Mouse (Mus musculus): ENCODE results near the gene Cyb5d1. TPM values are rescaled to one million over a fixed set of nuclear protein-coding genes. Genes with fewer than 3 reads are reported as not detected.

Gene Cyb5d1
- total and polyA plus RNA-seq, 3 experiments = 19.9 to 32.1 (median 27.9) TPM

DNA sequence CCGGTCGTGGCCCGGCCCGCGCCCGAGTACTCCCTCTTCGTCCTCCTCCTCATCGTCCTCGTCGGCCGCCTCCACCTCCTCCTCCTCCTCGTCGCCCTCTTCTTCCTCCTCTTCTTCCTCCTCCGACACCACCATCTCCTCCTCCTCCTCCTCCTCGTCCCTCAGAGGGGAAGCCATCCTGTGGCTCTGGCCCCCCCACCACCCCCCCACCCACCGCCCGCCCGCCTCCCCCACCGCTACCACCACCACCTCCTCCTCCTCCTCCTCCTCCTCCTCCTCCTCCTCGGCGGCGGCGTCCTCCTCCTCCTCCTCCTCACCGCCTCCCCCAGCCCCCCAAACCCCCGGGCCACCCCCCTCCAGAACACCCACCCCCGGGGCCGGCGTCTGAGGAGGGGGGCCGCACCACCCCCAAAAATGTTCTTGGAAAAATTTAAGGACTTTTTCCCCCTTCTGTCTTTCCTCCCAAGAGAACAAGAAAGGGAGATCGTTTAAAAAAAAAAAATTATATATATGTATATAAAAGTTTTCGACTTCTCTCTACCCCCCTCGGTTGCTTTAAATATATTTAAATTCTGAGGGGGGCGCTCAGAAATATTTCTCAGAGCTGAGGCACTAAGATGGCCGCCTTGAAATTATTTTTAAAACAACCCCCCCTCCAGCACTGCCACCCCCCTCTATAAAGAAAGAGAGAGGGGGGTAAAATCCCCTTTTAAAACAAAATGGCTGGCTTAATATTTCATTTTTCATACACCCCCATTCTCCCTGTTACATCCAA lies 26.0 kb downstream of the Cyb5d1 start, which contains the start of gene Chd3:
Chd3 (minus strand) TSS at position 192 of the 775 bp plus-strand sequence.
- Histone ChIP-seq H3K4me1 (ENCODE audit: control insufficient read depth, insufficient read depth, low read length) (peaks cover 17% of the 10 kb centered on the region), H3K27me3 (ENCODE audit: control insufficient read depth, insufficient read depth, low read length) (no peaks in the 10 kb centered on the region), H3K27ac (peak within 1 kb of the TSS; percentile 85), H3K4me3 (peak within 1 kb of the TSS; percentile 84), H3K9ac (ENCODE audit: low read depth, low read length) (peak within 1 kb of the TSS; percentile 95), H3K79me2 (replicated peaks; ENCODE audit: control insufficient read depth, insufficient read depth, low read length) (no peaks in the 10 kb centered on the region), H3K36me3 (ENCODE audit: control insufficient read depth, insufficient read depth, low read length) (no peaks in the 10 kb centered on the region)
- no peak for TF ChIP-seq CTCF (IDR thresholded peaks at IDR 0.05)
- TF ChIP-seq EP300 (IDR thresholded peaks at IDR 0.05; ENCODE audit: insufficient read depth, low read depth, low read length) = no peak
- no peak for TF ChIP-seq POLR2A (IDR thresholded peaks at IDR 0.05; ENCODE audit: insufficient read depth, low read depth, low read length)
- DNase-seq = no peak
- intact Hi-C loops (cut with DNase I) = no loop called here
- WGBS = 4% methylated on average over 19 of the region's 34 CpGs

DNA sequence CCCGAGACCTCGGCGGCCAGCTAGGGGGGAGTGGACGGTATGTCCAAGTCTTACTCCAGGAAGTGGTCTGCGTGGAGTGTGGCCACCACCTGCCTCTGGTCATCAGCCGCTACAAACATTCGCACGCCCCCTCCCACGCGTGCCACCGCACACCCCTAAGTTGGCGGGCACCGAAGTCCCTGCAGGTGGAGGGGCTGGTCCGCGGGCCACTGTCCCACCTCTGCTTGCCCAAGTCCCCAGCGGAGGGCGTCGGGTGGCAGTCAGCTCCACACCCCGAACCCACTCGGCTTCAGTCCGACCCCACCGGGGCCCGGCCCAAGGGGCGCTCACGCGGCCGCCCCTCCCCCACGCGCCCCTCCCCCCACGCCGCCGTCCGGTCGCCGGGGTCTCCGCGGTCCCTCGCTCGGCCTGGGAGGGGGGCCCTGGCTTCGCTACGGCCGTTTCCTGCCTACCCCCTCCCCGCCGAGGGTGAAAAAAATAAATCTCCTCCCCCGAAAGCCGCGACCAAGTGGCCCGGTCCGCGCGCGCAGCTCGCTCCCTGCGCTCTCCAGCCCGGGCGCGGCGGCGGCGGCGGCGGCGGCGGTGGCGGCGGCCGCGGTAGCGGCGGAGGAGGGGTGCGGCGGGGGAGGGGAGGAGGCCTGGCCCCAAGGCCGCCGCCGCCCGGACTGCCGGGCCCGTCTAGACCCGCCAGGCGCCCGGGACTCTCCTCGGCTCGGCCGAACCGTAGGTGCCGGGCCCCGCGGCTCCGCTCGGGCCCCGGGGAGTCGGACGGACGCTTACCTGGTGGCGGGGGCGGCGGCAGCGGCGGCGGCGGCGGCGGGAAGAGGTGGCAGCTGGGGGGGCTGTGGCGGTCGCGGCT lies 26.8 kb downstream of the Cyb5d1 start:
- WGBS = under 1% methylated on average over 77 of the region's 106 CpGs
- intact Hi-C loops (cut with DNase I) = no loop called here
- H3K4me3 ChIP-seq = peak overlapping the region; percentile 84

DNA sequence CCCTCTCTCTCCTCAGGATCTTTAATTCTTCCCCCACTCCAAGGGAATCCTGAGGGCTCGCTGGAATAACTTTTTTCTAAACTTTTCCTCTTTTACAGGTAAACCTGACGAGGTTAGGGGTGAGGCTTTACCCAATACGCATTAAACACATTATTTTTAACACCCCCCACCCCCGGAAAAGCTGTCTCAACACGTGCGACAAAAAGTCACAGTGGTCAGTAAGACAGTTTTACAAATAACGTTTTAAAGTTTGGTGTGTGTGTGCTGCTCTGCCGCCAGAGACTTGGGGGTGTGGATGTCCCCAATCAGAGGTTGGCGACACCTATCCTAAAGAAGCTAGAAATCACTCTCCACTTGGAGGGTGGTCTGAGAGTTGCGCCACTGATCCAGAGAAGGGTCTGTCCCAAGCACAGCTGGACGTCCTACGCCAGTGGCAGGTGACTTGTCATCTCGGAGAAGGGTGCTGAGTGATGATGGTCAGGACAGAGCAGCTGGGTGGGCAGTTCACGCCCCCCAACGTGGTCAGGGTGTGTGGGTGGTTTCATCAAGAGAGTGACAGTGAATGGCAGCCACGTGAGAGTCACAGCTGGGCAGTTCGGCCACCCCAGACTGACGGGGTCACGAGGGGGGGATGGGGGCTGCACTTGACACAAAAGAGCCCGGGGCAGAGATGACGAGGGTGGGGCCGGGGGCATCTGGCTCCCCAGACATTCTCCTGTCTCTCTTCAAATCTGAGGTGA lies 27.6 kb downstream of the Cyb5d1 start:
- peak; percentile 57 to 66 for DNase-seq
- Histone ChIP-seq H3K27me3 (ENCODE audit: control insufficient read depth, insufficient read depth, low read length) (no peaks in the 10 kb centered on the region), H3K27ac (peak overlapping the region; percentile 91), H3K79me2 (replicated peaks; ENCODE audit: control insufficient read depth, insufficient read depth, low read length) (no peaks in the 10 kb centered on the region), H3K9ac (ENCODE audit: low read depth, low read length) (peak overlapping the region; percentile 95), H3K36me3 (ENCODE audit: control insufficient read depth, insufficient read depth, low read length) (no peaks in the 10 kb centered on the region), H3K4me1 (ENCODE audit: control insufficient read depth, insufficient read depth, low read length) (peaks cover 21% of the 10 kb centered on the region), H3K4me3 (peak overlapping the region; percentile 84)
- intact Hi-C loops (cut with DNase I) = loop anchor here (2.0 kb wide), 1 partner anchor 27 kb away; the partner anchor contains the start of gene Rnf227
- TF ChIP-seq POLR2A (IDR thresholded peaks at IDR 0.05; ENCODE audit: insufficient read depth, low read depth, low read length) (no peak), EP300 (IDR thresholded peaks at IDR 0.05; ENCODE audit: insufficient read depth, low read depth, low read length) (no peak), CTCF (IDR thresholded peaks at IDR 0.05) (no peak)
- 3% methylated on average over 22 of the region's 22 CpGs for WGBS

More for the DNA sequence above, 26.8 kb downstream of the Cyb5d1 start:
- TF ChIP-seq POLR2A (IDR thresholded peaks at IDR 0.05; ENCODE audit: insufficient read depth, low read depth, low read length) (no peak), CTCF (IDR thresholded peaks at IDR 0.05) (no peak), EP300 (IDR thresholded peaks at IDR 0.05; ENCODE audit: insufficient read depth, low read depth, low read length) (no peak)
- no peaks in the 10 kb centered on the region for H3K79me2 ChIP-seq (replicated peaks; ENCODE audit: control insufficient read depth, insufficient read depth, low read length)
- DNase-seq = peak; percentile 67 to 72
- peaks cover 21% of the 10 kb centered on the region for H3K4me1 ChIP-seq (ENCODE audit: control insufficient read depth, insufficient read depth, low read length)
- H3K27me3 ChIP-seq (ENCODE audit: control insufficient read depth, insufficient read depth, low read length) = no peaks in the 10 kb centered on the region
- peak overlapping the region; percentile 95 for H3K9ac ChIP-seq (ENCODE audit: low read depth, low read length)
- H3K27ac ChIP-seq = peak overlapping the region; percentile 85
- no peaks in the 10 kb centered on the region for H3K36me3 ChIP-seq (ENCODE audit: control insufficient read depth, insufficient read depth, low read length)

DNA sequence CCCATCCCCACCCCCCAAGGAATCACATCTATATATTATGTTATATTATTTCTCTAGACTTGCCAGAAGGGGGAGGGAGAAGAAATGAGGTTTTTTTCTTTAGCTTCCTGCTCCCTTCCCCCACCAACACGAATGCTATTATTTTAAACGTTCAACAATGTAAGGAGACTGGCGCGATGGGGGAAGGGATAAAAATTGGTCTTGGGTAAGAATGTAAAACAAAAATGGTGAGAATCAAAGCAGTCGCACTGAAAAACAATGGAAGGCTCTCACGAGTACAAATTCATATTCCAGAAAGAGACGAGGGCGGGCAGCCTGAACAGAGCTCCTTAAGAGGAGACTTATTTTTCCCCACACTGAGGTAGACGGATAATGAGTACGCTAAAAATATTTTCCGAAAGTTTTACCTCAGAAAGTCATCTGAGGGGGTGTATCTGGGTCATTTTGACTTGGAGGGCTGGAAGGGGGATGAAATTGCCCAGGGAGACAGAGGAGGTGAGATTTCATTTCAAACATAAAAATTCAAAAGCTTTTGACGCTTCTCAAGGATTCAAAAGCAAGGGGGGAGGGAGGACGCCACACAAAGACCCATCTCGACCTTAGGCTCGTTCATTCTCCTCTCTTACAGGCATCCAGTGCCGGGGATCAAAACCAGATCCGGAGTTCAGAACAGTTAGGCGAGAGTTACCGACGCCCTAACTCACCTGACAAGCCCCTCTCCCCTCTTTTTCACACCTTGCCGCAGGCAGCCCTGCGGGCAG lies 28.4 kb downstream of the Cyb5d1 start:
- peak; percentile 27 to 44 for DNase-seq
- intact Hi-C loops (cut with DNase I) = loop anchor here (2.0 kb wide), 1 partner anchor 26 kb away; the partner anchor contains the start of gene Rnf227

More for the DNA sequence above, 28.4 kb downstream of the Cyb5d1 start:
- Histone ChIP-seq H3K27ac (peak overlapping the region; percentile 91), H3K79me2 (replicated peaks; ENCODE audit: control insufficient read depth, insufficient read depth, low read length) (no peaks in the 10 kb centered on the region), H3K27me3 (ENCODE audit: control insufficient read depth, insufficient read depth, low read length) (no peaks in the 10 kb centered on the region), H3K4me3 (peak overlapping the region; percentile 84), H3K36me3 (ENCODE audit: control insufficient read depth, insufficient read depth, low read length) (no peaks in the 10 kb centered on the region), H3K4me1 (ENCODE audit: control insufficient read depth, insufficient read depth, low read length) (peaks cover 21% of the 10 kb centered on the region), H3K9ac (ENCODE audit: low read depth, low read length) (peak overlapping the region; percentile 46)
- WGBS = under 1% methylated on average over 22 of the region's 22 CpGs
- TF ChIP-seq CTCF (IDR thresholded peaks at IDR 0.05) (no peak), POLR2A (IDR thresholded peaks at IDR 0.05; ENCODE audit: insufficient read depth, low read depth, low read length) (no peak), EP300 (IDR thresholded peaks at IDR 0.05; ENCODE audit: insufficient read depth, low read depth, low read length) (no peak)

Data from heart, adult 2 months (tissue).